Comparison of ENCODE assay signal across 18 mouse cellular contexts in genomic region chr4:33152087-33153038, GRCm38 (mm10). TPM values are rescaled to one million over a fixed set of nuclear protein-coding genes. Genes with fewer than 3 reads are reported as not detected.
"Had no signal": no experiment of that assay in that cellular context is flagged by ENCODE, and none has a peak within 500 bp of the region (broad histone marks: within the 10 kb centered on the region; RNA-seq: fewer than 3 reads in every experiment).

No protein-coding gene starts in this region.

- H3K27me3 ChIP-seq: lung, embryonic 15.5 days; neural tube, embryonic 12.5 days had no signal

- H3K4me3 ChIP-seq: lung, embryonic 15.5 days; midbrain, embryonic 10.5 days; midbrain, embryonic 12.5 days; neural tube, embryonic 12.5 days; stomach, embryonic 15.5 days had no signal

- H3K4me1 ChIP-seq: midbrain, embryonic 12.5 days; neural tube, embryonic 12.5 days; stomach, embryonic 15.5 days had no signal

- H3K9ac ChIP-seq: liver, postnatal 0 days; lung, embryonic 15.5 days; midbrain, embryonic 12.5 days; neural tube, embryonic 12.5 days; stomach, embryonic 15.5 days had no signal

- H3K36me3 ChIP-seq: lung, embryonic 15.5 days; midbrain, embryonic 10.5 days; midbrain, embryonic 12.5 days; neural tube, embryonic 12.5 days; stomach, embryonic 15.5 days had no signal

- DNase-seq: liver, postnatal 0 days; lung, adult 2 months; lung, postnatal 14 days; lung, postnatal 4 days; midbrain, embryonic 14.5 days; right cerebral cortex, postnatal 14 days; thymus, adult 2 months; thymus, postnatal 25 days; thymus, postnatal 4 days had no signal

- H3K4me2 ChIP-seq: lung, embryonic 15.5 days; midbrain, embryonic 12.5 days; neural tube, embryonic 12.5 days; stomach, embryonic 15.5 days had no signal

- H3K27ac ChIP-seq: lung, embryonic 15.5 days; midbrain, embryonic 10.5 days; midbrain, embryonic 12.5 days; neural tube, embryonic 12.5 days; stomach, embryonic 15.5 days; stomach, postnatal 0 days had no signal

- H3K9me3 ChIP-seq: lung, embryonic 15.5 days; midbrain, embryonic 10.5 days; midbrain, embryonic 12.5 days; neural tube, embryonic 12.5 days; stomach, embryonic 15.5 days had no signal

- ATAC-seq: liver, postnatal 0 days; lung, postnatal 0 days had no signal

RNA-seq across cellular contexts. Expression of gene Gabrr1, which starts 20.0 kb away (rescaled TPM):
- polyA plus RNA-seq: liver, postnatal 0 days; lung, embryonic 15.5 days; lung, postnatal 0 days; midbrain, embryonic 12.5 days; neural tube, embryonic 12.5 days; spleen, adult 2 months; stomach, embryonic 15.5 days; stomach, postnatal 0 days; urinary bladder, adult 2 months had no signal
